Mouse (Mus musculus): ENCODE measurements around the gene Prpf40b. TPM values are rescaled to one million over a fixed set of nuclear protein-coding genes. Genes with fewer than 3 reads are reported as not detected.

Gene Prpf40b
- polyA plus RNA-seq, 1 experiment from 2014 or later = 61.1 TPM

- Histone ChIP-seq H3K36me3 (no peaks in the 10 kb centered on the region), H3K4me3 (no peak overlapping the region), H3K4me1 (replicated peaks) (peaks cover 62% of the 10 kb centered on the region), H3K27me3 (ENCODE audit: insufficient read depth, poor library complexity, severe bottlenecking) (no peaks in the 10 kb centered on the region), H3K27ac (peak overlapping the region; percentile 26; the same call in 1 of the 2 replicates), H3K9me3 (no peaks in the 10 kb centered on the region)
- WGBS = 66% methylated on average over 9 of the region's 9 CpGs
- DNase-seq (ENCODE audit: low spot score) = no peak
These were observed 47.5 kb downstream of the Prpf40b start for GRCm38 (mm10) chr15:99342194-99342981.

GRCm38 (mm10) chr15:99343414-99344147 is 48.7 kb downstream of the Prpf40b start:
- 64% methylated on average over 5 of the region's 5 CpGs for WGBS
- Histone ChIP-seq H3K27ac (peak overlapping the region; percentile 73), H3K4me1 (replicated peaks) (peaks cover 60% of the 10 kb centered on the region), H3K4me3 (no peak overlapping the region), H3K9me3 (no peaks in the 10 kb centered on the region), H3K27me3 (ENCODE audit: insufficient read depth, poor library complexity, severe bottlenecking) (no peaks in the 10 kb centered on the region), H3K36me3 (no peaks in the 10 kb centered on the region)
- no peak for DNase-seq (ENCODE audit: low spot score)

GRCm38 (mm10) chr15:99344148-99344870 is 49.4 kb downstream of the Prpf40b start:
- peak overlapping the region; percentile 73 for H3K27ac ChIP-seq
- H3K36me3 ChIP-seq = no peaks in the 10 kb centered on the region
- H3K4me3 ChIP-seq = no peak overlapping the region
- WGBS = 72% methylated on average over 8 of the region's 8 CpGs
- no peaks in the 10 kb centered on the region for H3K9me3 ChIP-seq
- no peak for DNase-seq (ENCODE audit: low spot score)
- H3K27me3 ChIP-seq (ENCODE audit: insufficient read depth, poor library complexity, severe bottlenecking) = no peaks in the 10 kb centered on the region
- peaks cover 55% of the 10 kb centered on the region for H3K4me1 ChIP-seq (replicated peaks)

- Histone ChIP-seq H3K4me1 (replicated peaks) (peaks cover 48% of the 10 kb centered on the region), H3K9me3 (no peaks in the 10 kb centered on the region), H3K27me3 (ENCODE audit: insufficient read depth, poor library complexity, severe bottlenecking) (no peaks in the 10 kb centered on the region), H3K4me3 (no peak overlapping the region), H3K27ac (no peak overlapping the region), H3K36me3 (no peaks in the 10 kb centered on the region)
- no peak for DNase-seq (ENCODE audit: low spot score)
- 80% methylated on average over 4 of the region's 4 CpGs for WGBS
These were observed 50.1 kb downstream of the Prpf40b start for GRCm38 (mm10) chr15:99344961-99345360.

GRCm38 (mm10) chr15:99351610-99352009 is 56.7 kb downstream of the Prpf40b start:
- peaks cover 9% of the 10 kb centered on the region for H3K4me1 ChIP-seq (replicated peaks)
- 81% methylated on average over 6 of the region's 6 CpGs for WGBS
- H3K27ac ChIP-seq = no peak overlapping the region
- H3K9me3 ChIP-seq = no peaks in the 10 kb centered on the region
- no peak for DNase-seq (ENCODE audit: low spot score)
- H3K36me3 ChIP-seq = no peaks in the 10 kb centered on the region
- H3K27me3 ChIP-seq (ENCODE audit: insufficient read depth, poor library complexity, severe bottlenecking) = no peaks in the 10 kb centered on the region
- no peak overlapping the region for H3K4me3 ChIP-seq

GRCm38 (mm10) chr15:99352306-99352705 is 57.4 kb downstream of the Prpf40b start:
- 85% methylated on average over 5 of the region's 5 CpGs for WGBS
- Histone ChIP-seq H3K36me3 (no peaks in the 10 kb centered on the region), H3K4me3 (no peak overlapping the region), H3K4me1 (replicated peaks) (0 out of 2 replicates have a peak, but pooled peaks cover 5% of the 10 kb centered on the region), H3K27me3 (ENCODE audit: insufficient read depth, poor library complexity, severe bottlenecking) (no peaks in the 10 kb centered on the region), H3K27ac (no peak overlapping the region), H3K9me3 (no peaks in the 10 kb centered on the region)
- no peak for DNase-seq (ENCODE audit: low spot score)

GRCm38 (mm10) chr15:99355660-99356059 is 60.8 kb downstream of the Prpf40b start:
- Histone ChIP-seq H3K4me1 (replicated peaks) (0 out of 2 replicates have a peak, but pooled peaks cover 5% of the 10 kb centered on the region), H3K4me3 (no peak overlapping the region), H3K36me3 (no peaks in the 10 kb centered on the region), H3K27me3 (ENCODE audit: insufficient read depth, poor library complexity, severe bottlenecking) (no peaks in the 10 kb centered on the region), H3K9me3 (no peaks in the 10 kb centered on the region), H3K27ac (no peak overlapping the region)
- 79% methylated on average over 6 of the region's 6 CpGs for WGBS
- DNase-seq (ENCODE audit: low spot score) = no peak

- H3K27ac ChIP-seq = no peak overlapping the region
- H3K9me3 ChIP-seq = no peaks in the 10 kb centered on the region
- H3K27me3 ChIP-seq (ENCODE audit: insufficient read depth, poor library complexity, severe bottlenecking) = no peaks in the 10 kb centered on the region
- 0 out of 2 replicates have a peak, but pooled peaks cover 5% of the 10 kb centered on the region for H3K4me1 ChIP-seq (replicated peaks)
- DNase-seq (ENCODE audit: low spot score) = no peak
- 89% methylated on average over 6 of the region's 6 CpGs for WGBS
- H3K36me3 ChIP-seq = no peaks in the 10 kb centered on the region
- H3K4me3 ChIP-seq = no peak overlapping the region
These were observed 61.6 kb downstream of the Prpf40b start for GRCm38 (mm10) chr15:99356462-99356861.

- WGBS = 92% methylated on average over 9 of the region's 9 CpGs
- no peaks in the 10 kb centered on the region for H3K27me3 ChIP-seq (ENCODE audit: insufficient read depth, poor library complexity, severe bottlenecking)
- H3K9me3 ChIP-seq = no peaks in the 10 kb centered on the region
- H3K27ac ChIP-seq = no peak overlapping the region
- H3K36me3 ChIP-seq = no peaks in the 10 kb centered on the region
- H3K4me3 ChIP-seq = no peak overlapping the region
- DNase-seq (ENCODE audit: low spot score) = no peak
- peaks cover 6% of the 10 kb centered on the region; the same call in 1 of the 2 replicates for H3K4me1 ChIP-seq (replicated peaks)
These were observed 64.1 kb downstream of the Prpf40b start for GRCm38 (mm10) chr15:99358952-99359351.

- Histone ChIP-seq H3K4me1 (replicated peaks) (peaks cover 21% of the 10 kb centered on the region), H3K36me3 (no peaks in the 10 kb centered on the region), H3K27ac (no peak overlapping the region), H3K27me3 (ENCODE audit: insufficient read depth, poor library complexity, severe bottlenecking) (0 out of 2 replicates have a peak, but pooled peaks cover 5% of the 10 kb centered on the region), H3K9me3 (no peaks in the 10 kb centered on the region), H3K4me3 (no peak overlapping the region)
- DNase-seq (ENCODE audit: low spot score) = no peak
- 74% methylated on average over 7 of the region's 7 CpGs for WGBS
These were observed 69.2 kb downstream of the Prpf40b start for GRCm38 (mm10) chr15:99364022-99364530.

- Histone ChIP-seq H3K27me3 (ENCODE audit: insufficient read depth, poor library complexity, severe bottlenecking) (0 out of 2 replicates have a peak, but pooled peaks cover 5% of the 10 kb centered on the region), H3K9me3 (no peaks in the 10 kb centered on the region), H3K27ac (no peak overlapping the region), H3K4me1 (replicated peaks) (peaks cover 30% of the 10 kb centered on the region), H3K4me3 (no peak overlapping the region), H3K36me3 (no peaks in the 10 kb centered on the region)
- 78% methylated on average over 8 of the region's 8 CpGs for WGBS
- no peak for DNase-seq (ENCODE audit: low spot score)
These were observed 70.0 kb downstream of the Prpf40b start for GRCm38 (mm10) chr15:99364921-99365320.
